Mouse (Mus musculus) lung, embryonic 16.5 days (tissue): Measurements from ENCODE around the gene Slc25a13. TPM values are rescaled to one million over a fixed set of nuclear protein-coding genes. Genes with fewer than 3 reads are reported as not detected.

Experiments
- ATAC-seq: fragments of 200-750 bp; cut with Nextera tagmentation; 2 replicates; pipeline ENCODE4 v1.8.0; 2017; ENCODE audit warnings: low read depth, mild to moderate bottlenecking, moderate library complexity
- H3K27ac ChIP-seq: fragments of 300-500 bp; sonication (generic); 2 replicates; pipeline ENCODE4 v1.5.1; 2014; ENCODE audit warnings: mild to moderate bottlenecking, control low read depth, low read length
- H3K27me3 ChIP-seq: fragments of 300-500 bp; sonication (generic); 2 replicates; pipeline ENCODE4 v1.6.1; 2014; ENCODE audit warnings: low read depth, low read length, mixed read lengths; ENCODE audit not compliant: control insufficient read depth, insufficient read depth
- H3K36me3 ChIP-seq: fragments of 300-500 bp; sonication (generic); 2 replicates; pipeline ENCODE4 v1.6.1; 2014; ENCODE audit warnings: low read length; ENCODE audit not compliant: control insufficient read depth, insufficient read depth
- H3K4me1 ChIP-seq: fragments of 300-500 bp; sonication (generic); replicated peaks from 2 replicates; pipeline ENCODE4 v1.6.1; 2014; ENCODE audit warnings: low read length, mixed read lengths; ENCODE audit not compliant: control insufficient read depth, insufficient read depth
- H3K4me2 ChIP-seq: fragments of 300-500 bp; sonication (generic); 2 replicates; pipeline ENCODE4 v1.6.1; 2014; ENCODE audit warnings: low read depth, low read length, control low read depth
- H3K4me3 ChIP-seq: fragments of 300-500 bp; sonication (generic); 2 replicates; pipeline ENCODE4 v1.5.1; 2014; ENCODE audit warnings: mild to moderate bottlenecking, low read length, control low read depth
- H3K9ac ChIP-seq: fragments of 300-500 bp; sonication (generic); 2 replicates; pipeline ENCODE4 v1.6.1; 2014; ENCODE audit warnings: low read length, control low read depth
- H3K9me3 ChIP-seq: fragments of 300-500 bp; sonication (generic); 2 replicates; pipeline ENCODE4 v1.6.1; 2016; ENCODE audit warnings: low read length; ENCODE audit not compliant: control insufficient read depth
- WGBS: fragments of 180-500 bp; shearing (Covaris S2); extraction: QIAGEN DNeasy Blood & Tissue Kit; methylation state at CpG from one replicate; pipeline ENCODE4 v1.1.7; 2014; 5-methylcytosine and 5-hydroxymethylcytosine counted together
- polyA plus RNA-seq: library from polyadenylated mRNA; unstranded; fragments of >200 nt; fragmentation: Nextera tagmentation; extraction: Ambion mirVana; gene quantifications from 2 replicates; pipeline ENCODE4 v1.2.1, GENCODE M21; 2015

Slc25a13 gene
- polyA plus RNA-seq, 1 experiment from 2014 or later = 27.5 TPM

DNA sequence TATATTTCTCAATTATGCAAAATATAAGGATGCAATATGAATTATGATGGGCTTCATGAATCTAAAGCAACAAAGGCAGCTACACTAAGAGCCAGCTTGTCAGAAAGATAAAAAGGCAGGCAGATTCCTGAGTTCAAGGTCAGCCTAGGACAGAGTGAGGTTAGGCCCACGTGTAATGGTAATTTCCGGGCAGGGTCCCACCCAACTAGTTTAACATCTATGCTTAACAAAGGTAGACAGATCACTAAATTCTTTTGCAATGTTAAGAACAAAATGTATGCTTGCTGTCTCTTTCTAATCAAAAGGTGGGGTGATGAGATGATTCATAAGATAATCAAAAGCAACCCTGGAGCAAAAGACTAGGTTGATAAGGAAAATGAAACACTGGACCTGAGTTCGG lies 76.6 kb downstream of the Slc25a13 start:
- Histone ChIP-seq H3K4me1 (no peaks in the 10 kb centered on the region), H3K27me3 (no peaks in the 10 kb centered on the region), H3K9ac (no peak overlapping the region), H3K9me3 (no peaks in the 10 kb centered on the region), H3K4me2 (no peak overlapping the region), H3K27ac (no peak overlapping the region), H3K4me3 (no peak overlapping the region), H3K36me3 (no peaks in the 10 kb centered on the region)
- WGBS = 81% methylated on average over 3 of the region's 3 CpGs
- ATAC-seq = no peak

DNA sequence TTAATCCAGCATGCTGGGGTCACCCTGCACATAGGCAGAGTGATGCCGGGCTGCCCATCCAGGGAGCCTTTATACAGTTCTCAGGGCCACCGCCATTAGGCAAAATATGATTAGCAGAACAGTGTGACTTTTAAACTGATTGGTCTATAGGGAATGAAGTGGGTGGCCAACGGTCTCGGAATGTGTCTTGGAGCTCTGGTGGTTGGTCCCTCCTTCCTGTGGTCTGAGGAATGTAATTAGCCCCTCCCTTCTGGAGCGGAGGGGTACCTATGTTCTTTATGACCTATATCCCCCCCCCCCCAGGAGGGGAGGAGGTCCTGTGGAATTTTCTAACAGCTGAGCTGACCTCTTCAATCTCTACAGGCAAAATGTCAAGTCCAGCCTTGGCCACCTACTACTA lies 77.9 kb downstream of the Slc25a13 start:
- H3K4me1 ChIP-seq = no peaks in the 10 kb centered on the region
- WGBS = 85% methylated on average over 5 of the region's 5 CpGs
- no peak overlapping the region for H3K4me3 ChIP-seq

DNA sequence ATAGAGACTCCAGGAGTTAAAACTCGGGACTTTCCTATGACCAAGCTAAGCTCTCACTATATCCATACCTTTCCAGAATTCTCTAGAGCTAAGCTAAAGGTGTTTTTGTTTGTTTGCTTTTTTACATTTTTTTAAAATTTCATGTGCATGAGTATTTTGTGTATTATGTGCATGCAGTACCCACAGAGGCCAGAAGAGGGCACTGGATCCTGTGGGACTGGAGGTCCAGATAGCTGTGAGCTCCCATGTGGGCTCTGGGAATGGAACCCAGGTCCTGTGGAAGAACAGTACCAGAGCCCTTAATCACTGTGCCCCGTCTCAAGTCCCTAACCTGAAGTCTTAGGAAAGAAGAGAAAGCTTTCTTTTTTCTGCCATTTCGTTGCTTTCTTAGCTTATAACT lies 80.2 kb downstream of the Slc25a13 start:
- Histone ChIP-seq H3K4me3 (no peak overlapping the region), H3K27me3 (no peaks in the 10 kb centered on the region), H3K9ac (no peak overlapping the region), H3K4me2 (no peak overlapping the region), H3K4me1 (no peaks in the 10 kb centered on the region), H3K9me3 (no peaks in the 10 kb centered on the region), H3K36me3 (no peaks in the 10 kb centered on the region), H3K27ac (no peak overlapping the region)
- 93% methylated on average over 3 of the region's 3 CpGs for WGBS
- no peak for ATAC-seq

More for the DNA sequence above, 77.9 kb downstream of the Slc25a13 start:
- Histone ChIP-seq H3K36me3 (no peaks in the 10 kb centered on the region), H3K9ac (no peak overlapping the region), H3K27ac (no peak overlapping the region), H3K27me3 (no peaks in the 10 kb centered on the region), H3K9me3 (no peaks in the 10 kb centered on the region), H3K4me2 (no peak overlapping the region)
- ATAC-seq = no peak

DNA sequence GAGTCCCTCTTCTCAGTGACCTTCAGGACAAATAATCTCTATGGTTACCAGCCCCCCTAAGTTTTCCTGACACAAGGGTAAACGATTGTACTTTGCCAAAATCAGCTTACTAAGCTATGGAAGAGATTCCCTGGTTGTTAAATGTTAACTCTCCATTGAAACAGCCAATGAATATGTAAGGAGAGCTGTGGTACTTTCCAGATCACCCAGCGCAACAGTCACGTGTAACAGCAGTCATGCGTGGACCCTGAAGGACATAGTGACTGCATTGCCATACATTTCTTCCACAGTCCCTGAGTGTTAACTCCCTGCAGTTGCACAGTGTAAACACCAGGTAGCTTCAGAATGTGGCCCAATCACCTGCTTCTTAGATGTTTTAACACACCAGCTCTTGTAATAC lies 82.0 kb downstream of the Slc25a13 start:
- Histone ChIP-seq H3K4me3 (no peak overlapping the region), H3K36me3 (no peaks in the 10 kb centered on the region), H3K9ac (no peak overlapping the region), H3K27me3 (no peaks in the 10 kb centered on the region), H3K4me2 (no peak overlapping the region), H3K4me1 (no peaks in the 10 kb centered on the region), H3K9me3 (no peaks in the 10 kb centered on the region), H3K27ac (no peak overlapping the region)
- WGBS = 81% methylated on average over 4 of the region's 4 CpGs
- ATAC-seq = no peak

DNA sequence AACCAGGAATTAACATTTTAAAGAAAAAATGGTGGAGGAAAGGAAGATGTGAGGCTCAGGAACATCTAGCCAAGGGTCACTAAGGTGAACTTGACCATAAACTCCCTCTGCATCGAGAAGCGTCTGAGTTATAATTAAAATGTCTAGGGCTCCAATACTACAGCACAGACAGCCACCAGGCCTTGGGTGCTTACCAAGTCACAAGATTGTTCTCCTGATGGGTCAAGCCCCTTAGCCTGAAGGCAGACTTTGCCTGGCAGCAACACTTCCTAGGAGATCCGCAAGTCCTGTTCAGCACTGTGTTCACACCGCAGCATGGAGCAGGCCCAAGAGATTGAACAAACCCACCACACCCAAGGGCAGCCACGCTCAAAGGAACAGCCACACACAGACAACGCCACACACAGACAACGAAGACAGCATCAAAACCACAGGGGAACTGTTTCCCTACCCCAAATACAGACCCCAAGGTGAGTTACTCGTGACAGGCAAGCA lies 83.4 kb downstream of the Slc25a13 start:
- WGBS = 90% methylated on average over 8 of the region's 8 CpGs
- Histone ChIP-seq H3K27ac (no peak overlapping the region), H3K9me3 (no peaks in the 10 kb centered on the region), H3K27me3 (no peaks in the 10 kb centered on the region), H3K4me2 (no peak overlapping the region), H3K4me1 (no peaks in the 10 kb centered on the region), H3K36me3 (no peaks in the 10 kb centered on the region), H3K4me3 (no peak overlapping the region), H3K9ac (no peak overlapping the region)
- no peak for ATAC-seq

DNA sequence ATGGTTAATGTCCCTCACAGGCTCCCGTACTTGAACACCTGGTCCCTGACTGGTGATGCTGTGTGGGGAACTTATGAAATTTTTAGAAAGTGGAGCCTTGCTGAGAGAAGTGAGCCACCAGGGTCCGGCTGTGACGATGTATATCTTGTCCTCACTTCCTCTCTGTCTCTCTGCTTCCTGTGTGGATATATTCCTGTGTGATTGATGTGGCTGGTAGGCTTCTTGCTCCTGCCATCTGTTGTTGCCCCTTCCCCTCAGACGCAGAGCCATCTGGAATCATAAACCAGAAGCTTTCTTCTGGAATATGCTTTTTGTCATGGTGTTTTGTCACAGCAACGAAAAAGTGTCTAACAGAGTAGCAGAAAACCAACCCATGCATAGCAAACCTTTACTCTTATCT lies 84.9 kb downstream of the Slc25a13 start:
- Histone ChIP-seq H3K27me3 (no peaks in the 10 kb centered on the region), H3K9ac (no peak overlapping the region), H3K36me3 (no peaks in the 10 kb centered on the region), H3K9me3 (no peaks in the 10 kb centered on the region), H3K27ac (no peak overlapping the region), H3K4me2 (no peak overlapping the region), H3K4me1 (no peaks in the 10 kb centered on the region), H3K4me3 (no peak overlapping the region)
- ATAC-seq = no peak
- 54% methylated on average over 5 of the region's 5 CpGs for WGBS

DNA sequence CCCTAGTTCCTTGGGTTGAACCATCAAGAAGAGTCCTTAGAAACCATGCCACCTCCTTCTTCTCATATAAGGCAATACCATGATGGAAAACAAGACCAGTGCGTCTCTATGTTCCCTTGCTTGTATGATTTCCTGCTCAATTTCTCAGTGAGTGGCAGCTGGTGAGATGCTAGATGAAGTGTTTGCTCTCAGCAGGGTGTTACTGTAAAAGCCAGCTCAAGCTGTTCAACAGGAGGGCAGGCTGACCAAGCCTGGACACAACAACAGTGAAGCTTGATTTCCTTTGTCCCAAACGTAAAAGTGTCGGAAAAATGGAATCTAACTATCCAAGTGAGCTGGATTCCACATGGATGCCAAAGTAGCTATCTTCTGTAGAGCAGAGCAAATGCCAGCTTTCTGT lies 91.4 kb downstream of the Slc25a13 start:
- no peaks in the 10 kb centered on the region for H3K9me3 ChIP-seq
- H3K36me3 ChIP-seq = no peaks in the 10 kb centered on the region
- H3K9ac ChIP-seq = no peak overlapping the region
- no peak overlapping the region for H3K4me2 ChIP-seq
- no peak for ATAC-seq
- no peaks in the 10 kb centered on the region for H3K4me1 ChIP-seq
- H3K27me3 ChIP-seq = no peaks in the 10 kb centered on the region
- H3K4me3 ChIP-seq = no peak overlapping the region
- WGBS = 66% methylated on average over 3 of the region's 3 CpGs
- no peak overlapping the region for H3K27ac ChIP-seq

DNA sequence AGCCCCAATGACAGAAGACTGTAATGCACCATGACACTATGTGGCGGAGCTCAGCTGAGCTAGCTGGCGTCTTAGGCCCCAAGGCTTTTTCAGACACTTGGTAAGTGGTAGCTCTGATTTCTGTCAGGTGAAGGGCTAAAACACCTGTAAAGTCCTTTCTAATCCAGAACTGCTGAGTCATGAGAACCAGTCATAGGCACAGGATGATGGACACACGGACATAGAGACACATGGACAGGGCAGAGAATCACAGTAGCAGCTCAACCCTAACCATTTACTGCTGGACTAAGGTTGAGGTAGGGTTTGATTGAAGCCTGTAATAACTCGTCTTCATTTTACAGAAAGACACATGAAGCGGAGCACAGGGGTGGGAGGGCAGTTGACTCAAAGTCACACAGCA lies 95.1 kb downstream of the Slc25a13 start:
- no peaks in the 10 kb centered on the region for H3K4me1 ChIP-seq
- no peak overlapping the region for H3K4me2 ChIP-seq
- no peaks in the 10 kb centered on the region for H3K36me3 ChIP-seq
- H3K9ac ChIP-seq = no peak overlapping the region
- H3K9me3 ChIP-seq = no peaks in the 10 kb centered on the region
- no peak overlapping the region for H3K27ac ChIP-seq
- no peaks in the 10 kb centered on the region for H3K27me3 ChIP-seq
- H3K4me3 ChIP-seq = no peak overlapping the region
- WGBS = 93% methylated on average over 5 of the region's 5 CpGs
- no peak for ATAC-seq

DNA sequence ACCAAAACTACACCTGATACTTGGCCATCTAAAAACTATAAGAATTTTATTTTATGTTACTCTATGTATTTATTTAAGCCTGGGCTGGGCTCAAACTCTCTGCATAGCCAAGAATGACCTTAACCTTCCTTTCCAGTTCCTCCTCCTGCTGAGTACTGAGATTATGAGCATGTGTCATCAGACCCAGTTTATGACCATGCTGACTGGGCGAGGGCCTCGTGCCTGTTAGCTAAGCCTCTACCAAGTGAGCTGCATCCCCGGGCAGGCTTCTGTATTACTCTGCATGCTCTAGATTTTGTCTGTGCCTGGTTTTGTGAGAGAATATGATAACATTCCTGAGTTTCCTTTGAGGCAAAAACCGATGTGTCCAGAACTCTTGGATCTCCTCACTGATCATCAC lies 96.1 kb downstream of the Slc25a13 start:
- no peak for ATAC-seq

DNA sequence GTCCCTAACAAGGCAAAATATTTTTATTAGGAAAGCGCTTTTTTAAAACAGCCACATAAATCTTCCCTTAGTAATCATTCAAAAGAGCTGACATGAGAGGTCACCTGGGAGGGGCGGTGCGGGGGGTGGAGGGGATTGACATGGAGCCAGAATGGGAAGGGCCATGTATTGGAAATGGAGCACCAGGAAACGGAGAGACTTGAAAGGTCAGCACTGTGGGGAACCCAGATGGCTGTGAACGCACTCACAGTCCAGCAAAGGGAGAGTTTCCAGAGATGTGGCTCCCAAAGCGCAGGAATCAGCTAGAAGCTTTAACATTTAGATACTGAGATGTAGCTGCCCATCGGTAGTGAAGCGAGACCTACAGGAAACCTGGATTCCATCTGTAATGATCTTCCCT lies 101.2 kb downstream of the Slc25a13 start:
- Histone ChIP-seq H3K27me3 (no peaks in the 10 kb centered on the region), H3K4me2 (no peak overlapping the region), H3K27ac (no peak overlapping the region), H3K36me3 (no peaks in the 10 kb centered on the region), H3K9ac (no peak overlapping the region), H3K9me3 (no peaks in the 10 kb centered on the region), H3K4me1 (no peaks in the 10 kb centered on the region), H3K4me3 (no peak overlapping the region)
- WGBS = 78% methylated on average over 8 of the region's 8 CpGs
- ATAC-seq = no peak

More for the DNA sequence above, 96.1 kb downstream of the Slc25a13 start:
- 89% methylated on average over 4 of the region's 4 CpGs for WGBS
- Histone ChIP-seq H3K27ac (no peak overlapping the region), H3K4me3 (no peak overlapping the region), H3K27me3 (no peaks in the 10 kb centered on the region), H3K9ac (no peak overlapping the region), H3K4me1 (no peaks in the 10 kb centered on the region), H3K9me3 (no peaks in the 10 kb centered on the region), H3K4me2 (no peak overlapping the region), H3K36me3 (no peaks in the 10 kb centered on the region)
